Mouse (Mus musculus): ENCODE measurements around the gene Olfr718-ps1. TPM values are rescaled to one million over a fixed set of nuclear protein-coding genes. Genes with fewer than 3 reads are reported as not detected.
"Not testable (repeated sequence)": the region's sequence is repeated elsewhere in the genome, so short reads cannot be mapped to it uniquely, and the experiment has no call there.

Olfr718-ps1 gene
- not detected for total RNA-seq (2021)
- long read RNA-seq, experiment 1: 0 reads
- long read RNA-seq, experiment 2: 0 reads

- DNase-seq (ENCODE audit: low spot score): no peak
Measured at GRCm38 (mm10) chr5:143147481-143147880, at the start of gene Olfr718-ps1. Olfr718-ps1 (minus strand) TSS chr5:143147581.

DNA sequence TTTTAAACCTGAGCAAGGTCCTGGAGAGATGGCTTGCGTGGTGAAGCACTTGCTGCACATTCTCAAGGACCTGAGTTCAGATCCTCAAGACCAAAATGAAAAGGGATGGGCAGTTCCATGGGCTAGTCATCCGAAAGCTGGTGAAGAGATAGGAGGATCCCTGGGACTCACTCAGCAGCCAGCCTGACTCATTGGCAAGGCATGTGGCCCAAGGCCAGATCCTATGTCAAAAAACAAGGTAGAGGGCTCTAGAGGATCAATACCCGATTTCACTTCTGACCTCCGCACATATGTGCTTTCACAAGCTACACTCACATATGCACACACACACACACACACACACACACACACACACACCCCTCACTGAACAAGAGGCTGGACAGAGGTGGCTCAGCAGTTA, 49.1 kb upstream of the Olfr718-ps1 start:
- no peak for DNase-seq (ENCODE audit: low spot score)

DNA sequence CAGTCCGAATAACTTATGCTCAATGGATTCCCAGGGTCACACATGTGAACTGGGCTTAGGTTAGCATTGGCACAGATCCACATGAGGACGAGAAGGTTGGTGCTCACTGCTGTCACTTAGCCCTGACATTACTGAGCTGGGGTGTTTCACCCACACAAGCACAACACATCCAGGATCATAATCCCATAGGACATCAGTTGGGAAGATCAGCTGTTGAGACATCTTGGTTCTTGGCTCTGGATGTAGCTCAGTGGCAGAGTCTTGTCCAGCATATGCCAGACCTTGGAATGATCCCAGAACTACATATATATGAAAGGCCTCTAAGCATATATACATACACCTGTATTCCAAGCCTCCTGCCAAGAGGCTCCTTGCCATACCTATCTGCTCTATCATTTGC, 47.8 kb upstream of the Olfr718-ps1 start:
- DNase-seq (ENCODE audit: low spot score): no peak

DNA sequence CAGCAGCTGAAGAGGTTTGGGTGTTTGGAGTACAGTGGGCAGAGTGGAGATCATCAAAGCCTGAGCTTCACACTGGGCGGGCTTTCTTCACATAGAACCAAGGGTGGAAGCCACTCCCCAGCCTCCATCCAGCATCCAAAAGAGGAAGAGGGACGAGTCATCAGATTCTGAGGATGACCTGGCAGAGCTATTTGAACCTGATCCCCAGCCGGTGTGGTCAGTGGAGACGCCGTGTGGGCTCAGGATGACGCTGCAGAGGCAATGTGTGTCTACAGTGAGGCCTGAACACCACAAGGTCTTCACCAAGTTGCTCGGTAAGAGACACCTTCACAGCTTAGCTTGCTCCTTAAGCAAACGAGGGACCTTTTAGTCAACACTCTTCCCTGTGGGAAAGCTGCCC, 47.4 kb upstream of the Olfr718-ps1 start:
- not testable (repeated sequence) for DNase-seq (ENCODE audit: low spot score)

GRCm38 (mm10) chr5:143192806-143193205, 45.4 kb upstream of the Olfr718-ps1 start:
- DNase-seq (ENCODE audit: low spot score): no peak

DNA sequence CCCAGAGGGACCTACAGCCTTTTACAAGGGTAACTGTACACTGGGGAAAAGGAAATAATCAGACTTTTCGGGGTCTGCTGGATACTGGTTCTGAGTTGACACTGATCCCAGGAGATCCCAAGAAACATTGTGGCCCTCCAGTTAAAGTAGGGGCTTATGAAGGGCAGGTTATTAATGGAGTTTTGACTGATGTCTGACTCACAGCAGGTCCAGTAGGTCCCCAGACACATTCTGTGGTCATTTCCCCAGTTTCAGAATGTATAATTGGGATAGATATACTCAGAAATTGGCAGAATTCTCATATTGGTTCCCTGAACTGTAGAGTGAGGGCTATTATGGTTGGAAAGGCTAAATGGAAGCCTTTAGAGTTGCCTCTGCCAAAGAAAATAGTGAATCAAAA, 40.6 kb upstream of the Olfr718-ps1 start:
- DNase-seq (ENCODE audit: low spot score): not testable (repeated sequence)

DNA sequence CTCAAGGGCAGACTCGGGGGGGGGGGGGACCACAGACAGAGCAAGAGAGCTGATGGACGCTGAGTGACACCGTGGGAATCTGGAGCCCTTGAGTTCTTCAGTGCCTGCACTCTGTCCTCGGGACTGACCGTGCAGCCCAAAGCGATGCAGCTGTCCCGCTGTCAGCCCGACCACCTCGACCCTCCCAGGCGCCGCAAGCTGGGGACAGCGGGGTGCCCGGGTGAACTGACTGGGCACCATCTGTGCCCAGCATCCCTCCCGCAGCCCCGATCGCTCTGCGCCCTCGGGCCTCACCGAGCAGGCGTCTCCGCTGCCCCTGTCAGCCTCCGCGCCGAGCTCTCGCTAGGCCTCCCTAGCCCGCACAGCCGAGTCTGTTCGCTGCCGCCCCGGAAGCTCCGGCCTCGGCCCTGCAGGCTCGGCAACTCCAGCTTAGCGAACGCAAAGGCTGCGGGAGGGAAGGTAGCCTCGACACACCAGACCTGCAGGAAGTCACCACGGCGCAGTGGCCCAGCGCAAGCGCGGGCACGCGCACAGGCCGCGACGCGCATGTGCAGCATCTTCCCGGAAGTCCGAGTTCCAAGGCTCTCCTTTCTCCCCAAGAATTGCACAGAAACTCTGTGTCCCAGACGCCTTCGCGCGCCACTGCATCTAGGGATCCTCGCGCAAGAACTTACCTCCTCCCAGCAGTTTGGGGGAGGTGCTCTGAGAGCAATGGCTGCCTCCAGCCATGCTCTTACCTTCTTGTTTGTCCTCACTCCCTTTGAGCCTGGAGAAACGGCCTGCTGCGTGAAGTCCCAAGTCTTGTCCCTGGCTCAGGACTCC, 33.1 kb upstream of the Olfr718-ps1 start, which contains the start of the genes Rbak and Spdye4b:
Gene Rbak (minus strand): TSS at position 521 of the 822 bp plus-strand sequence.
Gene Spdye4b (plus strand): TSS at position 763 of the 822 bp plus-strand sequence.
- peak; percentile 94 for DNase-seq (ENCODE audit: low spot score)

GRCm38 (mm10) chr5:143179179-143179578, 31.8 kb upstream of the Olfr718-ps1 start:
- no peak for DNase-seq (ENCODE audit: low spot score)

DNA sequence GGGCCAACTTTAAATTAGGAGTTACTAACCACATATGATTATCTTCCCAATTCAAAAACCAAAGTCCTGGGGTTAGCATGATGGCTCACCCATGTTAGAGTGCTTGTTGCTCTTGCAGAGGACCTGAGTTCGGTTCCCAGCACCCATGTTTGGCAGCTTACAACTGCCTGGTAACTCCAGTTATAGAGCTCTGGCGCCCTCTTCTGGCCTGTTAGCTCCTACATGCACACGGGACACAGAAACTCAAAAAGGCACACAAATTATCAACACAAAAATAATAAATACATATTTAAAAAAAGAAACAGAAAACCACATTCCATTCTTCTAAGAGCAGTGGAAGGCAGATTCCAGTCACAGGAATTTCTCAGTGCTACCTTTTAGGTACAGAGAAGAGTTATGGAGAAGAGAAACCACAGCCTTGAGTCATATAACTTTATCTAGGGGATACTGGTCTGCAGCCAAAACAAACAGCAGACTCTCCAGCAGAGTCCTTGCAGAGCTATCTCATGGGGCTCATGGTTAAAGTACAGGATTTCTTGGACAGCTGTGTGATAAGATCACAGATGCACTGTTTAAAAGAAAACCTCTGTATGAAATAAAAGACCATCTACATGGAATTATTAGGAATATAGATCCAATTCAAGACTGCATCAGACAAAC, 30.3 kb upstream of the Olfr718-ps1 start:
- no peak for DNase-seq (ENCODE audit: low spot score)

- DNase-seq (ENCODE audit: low spot score): no peak
Measured at GRCm38 (mm10) chr5:143175970-143176369, 28.6 kb upstream of the Olfr718-ps1 start.

DNA sequence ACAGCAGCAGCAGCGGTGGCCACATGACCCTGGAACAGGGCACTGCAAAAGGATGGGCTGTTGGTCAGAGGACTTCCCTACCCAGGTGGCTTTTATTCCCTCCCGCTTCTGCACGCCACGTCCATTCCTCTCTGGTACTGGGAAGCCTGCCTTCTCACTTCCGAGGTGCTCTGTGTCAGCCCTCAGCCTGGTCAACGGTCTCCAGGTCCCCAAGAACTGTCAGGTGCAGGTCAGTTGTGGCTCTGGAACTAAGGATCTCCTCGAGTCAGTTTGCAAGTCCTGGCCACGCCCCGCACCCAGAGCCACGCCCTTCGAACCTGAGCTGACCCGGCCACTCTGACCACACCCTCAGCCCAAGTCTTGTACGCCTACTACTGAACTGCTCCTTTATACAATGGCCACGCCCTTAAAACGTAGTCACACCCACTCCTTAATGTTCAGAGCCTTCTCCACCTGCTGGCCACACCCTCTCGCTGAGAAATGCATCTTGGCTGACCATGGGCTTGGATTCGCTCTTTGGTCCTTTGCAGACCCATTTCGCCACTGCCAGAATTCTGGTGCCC, 18.2 kb upstream of the Olfr718-ps1 start:
- DNase-seq (ENCODE audit: low spot score): no peak

- no peak for DNase-seq (ENCODE audit: low spot score)
Measured at GRCm38 (mm10) chr5:143155534-143155933, 8.2 kb upstream of the Olfr718-ps1 start.

DNA sequence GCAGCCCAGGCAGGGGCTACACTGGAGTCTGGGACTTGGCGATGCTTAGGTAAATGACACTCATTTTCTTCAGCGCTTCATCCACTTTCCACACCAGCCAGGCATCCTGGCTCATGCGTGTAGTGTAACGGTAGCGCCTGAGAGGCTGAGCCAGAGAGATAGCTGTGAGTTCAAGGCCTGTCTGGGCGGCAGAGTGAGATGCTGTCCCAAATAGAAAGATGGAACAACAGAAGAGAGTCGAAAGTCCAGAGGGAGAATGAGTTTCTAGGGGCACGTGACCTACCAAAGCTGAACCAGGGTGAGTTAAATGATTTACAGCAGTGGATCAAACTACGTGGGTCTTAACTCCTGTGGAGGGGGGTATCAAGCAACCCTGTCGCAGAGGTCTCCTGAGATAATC, 6.4 kb upstream of the Olfr718-ps1 start:
- no peak for DNase-seq (ENCODE audit: low spot score)

- DNase-seq (ENCODE audit: low spot score): no peak
Measured at GRCm38 (mm10) chr5:143150044-143150443, 2.7 kb upstream of the Olfr718-ps1 start.

GRCm38 (mm10) chr5:143149536-143149935, 2.2 kb upstream of the Olfr718-ps1 start:
- no peak for DNase-seq (ENCODE audit: low spot score)

GRCm38 (mm10) chr5:143148661-143149060, 1.3 kb upstream of the Olfr718-ps1 start:
- DNase-seq (ENCODE audit: low spot score): no peak

DNA sequence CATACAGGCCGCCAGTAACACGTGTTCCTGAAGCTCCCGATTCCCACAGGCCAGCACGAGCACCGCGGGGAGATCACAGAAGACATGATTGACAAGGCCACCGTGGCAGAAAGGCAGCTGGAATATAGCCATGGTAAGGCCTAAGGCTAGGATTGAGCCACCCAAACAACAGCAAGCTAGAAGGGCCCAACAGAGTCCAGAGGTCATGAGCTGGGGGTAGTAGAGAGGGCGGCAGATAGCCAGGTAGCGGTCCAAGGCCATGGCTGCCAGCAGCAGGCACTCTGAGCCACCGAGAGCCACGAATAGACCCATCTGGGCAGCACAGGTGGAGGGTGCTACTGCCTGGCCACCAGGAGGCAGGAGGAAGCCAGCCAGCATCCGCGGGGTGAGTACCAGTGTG, 9.8 kb downstream of the Olfr718-ps1 start:
- no peak for DNase-seq (ENCODE audit: low spot score)

DNA sequence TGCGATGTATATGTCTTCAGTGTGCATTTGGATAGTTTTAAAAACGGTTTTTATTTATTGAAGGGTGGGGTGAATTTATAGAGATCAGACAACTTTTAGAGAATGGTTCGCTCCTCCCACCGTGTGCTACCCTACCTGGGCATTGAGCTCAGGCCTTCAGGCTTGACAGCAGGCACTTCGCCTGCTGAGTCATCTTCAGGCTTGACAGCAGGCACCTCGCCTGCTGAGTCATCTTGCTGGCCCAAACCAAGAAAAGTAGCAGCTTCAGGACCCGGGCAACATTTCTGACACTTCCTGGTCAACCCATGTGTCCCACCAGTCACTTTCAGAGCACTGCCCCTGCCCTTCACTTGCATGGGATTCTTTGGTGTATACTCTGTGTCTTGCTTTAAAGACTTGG, 12.3 kb downstream of the Olfr718-ps1 start:
- no peak for DNase-seq (ENCODE audit: low spot score)

- not testable (repeated sequence) for DNase-seq (ENCODE audit: low spot score)
Measured at GRCm38 (mm10) chr5:143134216-143135010, 13.0 kb downstream of the Olfr718-ps1 start.

DNA sequence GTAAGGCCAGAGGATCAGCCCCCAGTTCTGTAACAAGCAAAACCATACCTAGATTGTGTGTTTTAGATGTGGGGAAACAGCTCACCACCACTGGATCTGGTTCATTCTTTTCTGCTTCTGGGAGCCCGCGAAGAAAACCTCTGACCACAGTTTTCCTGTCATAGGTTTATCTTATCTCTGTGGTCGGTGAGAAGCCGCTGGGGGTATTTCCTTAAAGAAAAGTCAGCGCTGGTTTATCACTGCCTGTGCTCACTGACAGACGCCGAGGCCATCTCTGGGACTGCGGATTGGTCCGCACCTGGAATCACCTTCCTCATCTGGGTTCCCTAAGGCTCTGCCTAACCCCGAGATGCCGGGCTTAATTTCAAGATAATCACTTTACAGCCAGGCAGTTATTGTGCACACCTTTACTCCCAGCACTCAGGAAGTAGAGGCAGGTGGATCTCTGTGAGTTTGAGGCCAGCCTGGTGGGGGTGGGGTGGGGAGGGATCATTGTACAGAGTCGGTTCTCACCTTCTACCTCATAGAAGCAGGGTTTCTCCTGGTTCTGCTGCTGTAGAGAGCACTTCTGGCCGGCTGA, 14.4 kb downstream of the Olfr718-ps1 start:
- no peak for DNase-seq (ENCODE audit: low spot score)

- DNase-seq (ENCODE audit: low spot score): no peak
Measured at GRCm38 (mm10) chr5:143130342-143130741, 17.0 kb downstream of the Olfr718-ps1 start.

All from gastrocnemius, adult 18-20 months (tissue).